Mouse (Mus musculus) cerebellum, adult 2 months (tissue): ENCODE results near the gene Mss51.

ENCODE experiments used
- CTCF ChIP-seq: fragments of 200-500 bp; IDR thresholded peaks from 2 replicates; pipeline ENCODE4 v1.5.1; 2011; ENCODE audit warnings: low read depth, mild to moderate bottlenecking, control low read depth, low read length, moderate library complexity, borderline replicate concordance; ENCODE audit not compliant: insufficient read depth
- POLR2A ChIP-seq: fragments of 200-500 bp; IDR thresholded peaks from 2 replicates; pipeline ENCODE4 v1.6.1; 2011; ENCODE audit warnings: low read length, control low read depth, borderline replicate concordance; ENCODE audit not compliant: insufficient read depth

GRCm38 (mm10) chr14:20529643-20530042, 32.9 kb upstream of the Mss51 start:
- no peak for TF ChIP-seq CTCF
- TF ChIP-seq POLR2A, result no peak
